Mouse (Mus musculus): Measurements from ENCODE around the gene Cacna1a. TPM values are rescaled to one million over a fixed set of nuclear protein-coding genes. Genes with fewer than 3 reads are reported as not detected.
A peak's percentile ranks its signal among the peaks of the same experiment; 100 is the strongest.

The Cacna1a gene
- polyA plus RNA-seq, 1 experiment from 2014 or later: 4.5 TPM

GRCm38 (mm10) chr8:84471271-84471995 is 83.2 kb downstream of the Cacna1a start:
- no peaks in the 10 kb centered on the region for H3K27me3 ChIP-seq (replicated peaks; ENCODE audit: control insufficient read depth, insufficient read depth, low read length)
- H3K4me3 ChIP-seq (ENCODE audit: low read depth, low read length): no peak overlapping the region
- H3K9me3 ChIP-seq (ENCODE audit: control insufficient read depth, low read length): no peaks in the 10 kb centered on the region
- 55% methylated on average over 9 of the region's 9 CpGs for WGBS
- peak; percentile 84 for DNase-seq (ENCODE audit: low spot score)
- H3K9ac ChIP-seq (ENCODE audit: low read depth, low read length): no peak overlapping the region
- no peak overlapping the region for H3K4me2 ChIP-seq (ENCODE audit: low read depth, low read length)
- no peaks in the 10 kb centered on the region for H3K4me1 ChIP-seq (ENCODE audit: control insufficient read depth, insufficient read depth, low read length)
- H3K27ac ChIP-seq (replicated peaks; ENCODE audit: low read depth, low read length): no peak overlapping the region
- H3K36me3 ChIP-seq (ENCODE audit: control insufficient read depth, insufficient read depth, low read length): no peaks in the 10 kb centered on the region
- ATAC-seq (ENCODE audit: low read depth): no peak

DNA sequence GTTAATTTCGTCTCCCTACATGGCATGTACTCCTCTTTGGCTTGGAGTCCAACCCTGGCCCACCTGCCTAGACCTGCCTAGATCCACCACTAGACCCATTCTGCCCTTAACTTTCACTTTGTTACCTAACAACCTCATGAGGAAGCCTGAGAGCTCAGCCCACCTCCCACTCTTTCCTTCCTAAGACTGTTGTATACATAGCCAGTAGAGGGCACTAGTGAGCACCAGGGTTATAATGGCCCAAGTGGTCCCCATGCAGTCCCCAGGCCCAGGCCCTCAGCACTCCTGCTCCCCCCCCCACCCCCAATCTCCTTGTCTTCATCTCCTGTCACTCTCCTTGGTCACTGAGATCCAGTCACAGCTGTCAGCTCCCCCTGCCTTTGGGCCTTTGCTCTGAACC is 86.2 kb downstream of the Cacna1a start:
- ATAC-seq (ENCODE audit: low read depth) (no peak), DNase-seq (ENCODE audit: low spot score) (no peak)
- Histone ChIP-seq H3K4me2 (ENCODE audit: low read depth, low read length) (no peak overlapping the region), H3K36me3 (ENCODE audit: control insufficient read depth, insufficient read depth, low read length) (no peaks in the 10 kb centered on the region), H3K27me3 (replicated peaks; ENCODE audit: control insufficient read depth, insufficient read depth, low read length) (no peaks in the 10 kb centered on the region), H3K9ac (ENCODE audit: low read depth, low read length) (no peak overlapping the region), H3K9me3 (ENCODE audit: control insufficient read depth, low read length) (no peaks in the 10 kb centered on the region), H3K27ac (replicated peaks; ENCODE audit: low read depth, low read length) (no peak overlapping the region), H3K4me3 (ENCODE audit: low read depth, low read length) (no peak overlapping the region), H3K4me1 (ENCODE audit: control insufficient read depth, insufficient read depth, low read length) (no peaks in the 10 kb centered on the region)
- WGBS: 78% methylated on average over 1 of the region's 1 CpGs

- 77% methylated on average over 3 of the region's 3 CpGs for WGBS
- DNase-seq (ENCODE audit: low spot score) (no peak), ATAC-seq (ENCODE audit: low read depth) (no peak)
- H3K4me3 ChIP-seq (ENCODE audit: low read depth, low read length): no peak overlapping the region
- H3K9me3 ChIP-seq (ENCODE audit: control insufficient read depth, low read length): no peaks in the 10 kb centered on the region
- no peak overlapping the region for H3K27ac ChIP-seq (replicated peaks; ENCODE audit: low read depth, low read length)
- H3K36me3 ChIP-seq (ENCODE audit: control insufficient read depth, insufficient read depth, low read length): no peaks in the 10 kb centered on the region
- no peaks in the 10 kb centered on the region for H3K4me1 ChIP-seq (ENCODE audit: control insufficient read depth, insufficient read depth, low read length)
- no peaks in the 10 kb centered on the region for H3K27me3 ChIP-seq (replicated peaks; ENCODE audit: control insufficient read depth, insufficient read depth, low read length)
- no peak overlapping the region for H3K4me2 ChIP-seq (ENCODE audit: low read depth, low read length)
- no peak overlapping the region for H3K9ac ChIP-seq (ENCODE audit: low read depth, low read length)
Observed at GRCm38 (mm10) chr8:84477341-84477740, 89.1 kb downstream of the Cacna1a start.

DNA sequence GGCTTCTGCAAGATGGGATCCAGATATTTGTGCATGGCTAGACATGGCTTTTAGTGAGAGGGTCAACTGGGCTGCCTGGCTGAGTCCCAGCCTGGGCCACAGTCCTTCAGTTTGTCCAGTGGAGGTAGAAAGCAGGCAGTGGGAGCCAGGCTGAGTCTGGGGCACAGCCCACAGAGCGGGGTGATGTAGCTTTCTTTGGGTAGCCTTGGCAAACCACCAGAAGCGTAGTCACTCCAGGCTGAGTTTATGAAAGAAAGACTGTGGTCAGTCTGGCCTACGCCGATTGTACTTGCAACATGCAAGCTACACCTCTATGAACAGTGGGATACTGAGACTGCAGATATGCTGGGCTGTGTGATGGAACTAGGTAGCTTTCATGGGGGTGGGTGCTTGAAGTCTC is 94.8 kb downstream of the Cacna1a start:
- no peak for ATAC-seq (ENCODE audit: low read depth)
- Histone ChIP-seq H3K4me3 (ENCODE audit: low read depth, low read length) (no peak overlapping the region), H3K9ac (ENCODE audit: low read depth, low read length) (no peak overlapping the region), H3K4me2 (ENCODE audit: low read depth, low read length) (no peak overlapping the region), H3K27me3 (replicated peaks; ENCODE audit: control insufficient read depth, insufficient read depth, low read length) (no peaks in the 10 kb centered on the region), H3K36me3 (ENCODE audit: control insufficient read depth, insufficient read depth, low read length) (no peaks in the 10 kb centered on the region), H3K27ac (replicated peaks; ENCODE audit: low read depth, low read length) (no peak overlapping the region), H3K4me1 (ENCODE audit: control insufficient read depth, insufficient read depth, low read length) (no peaks in the 10 kb centered on the region), H3K9me3 (ENCODE audit: control insufficient read depth, low read length) (no peaks in the 10 kb centered on the region)
- no peak for DNase-seq (ENCODE audit: low spot score)
- 86% methylated on average over 4 of the region's 4 CpGs for WGBS

GRCm38 (mm10) chr8:84485366-84485765 is 97.1 kb downstream of the Cacna1a start:
- Histone ChIP-seq H3K27ac (replicated peaks; ENCODE audit: low read depth, low read length) (no peak overlapping the region), H3K36me3 (ENCODE audit: control insufficient read depth, insufficient read depth, low read length) (no peaks in the 10 kb centered on the region), H3K4me1 (ENCODE audit: control insufficient read depth, insufficient read depth, low read length) (no peaks in the 10 kb centered on the region), H3K9me3 (ENCODE audit: control insufficient read depth, low read length) (no peaks in the 10 kb centered on the region), H3K9ac (ENCODE audit: low read depth, low read length) (no peak overlapping the region), H3K4me2 (ENCODE audit: low read depth, low read length) (no peak overlapping the region), H3K4me3 (ENCODE audit: low read depth, low read length) (no peak overlapping the region), H3K27me3 (replicated peaks; ENCODE audit: control insufficient read depth, insufficient read depth, low read length) (no peaks in the 10 kb centered on the region)
- WGBS: 81% methylated on average over 4 of the region's 4 CpGs
- DNase-seq (ENCODE audit: low spot score) (no peak), ATAC-seq (ENCODE audit: low read depth) (no peak)

DNA sequence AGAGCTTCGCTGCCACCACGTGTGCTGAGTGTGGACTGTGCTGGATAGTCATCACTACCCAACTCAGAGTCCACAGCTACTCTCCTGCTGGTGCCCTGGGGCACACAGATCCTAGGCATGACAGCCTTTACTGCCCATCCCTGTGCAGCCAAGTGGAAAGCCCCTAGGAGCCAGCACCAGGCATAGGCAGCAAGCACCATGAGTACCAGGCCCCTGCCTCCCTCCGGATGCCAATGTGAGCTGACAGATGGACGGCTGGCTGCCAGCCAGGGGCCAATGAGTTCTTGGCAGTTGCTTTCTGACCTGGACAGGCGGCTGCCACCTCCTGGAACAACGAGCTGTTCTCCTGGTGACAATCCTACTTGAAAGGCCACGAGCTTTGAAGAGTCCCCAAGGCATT is 97.6 kb downstream of the Cacna1a start:
- Histone ChIP-seq H3K27me3 (replicated peaks; ENCODE audit: control insufficient read depth, insufficient read depth, low read length) (no peaks in the 10 kb centered on the region), H3K9me3 (ENCODE audit: control insufficient read depth, low read length) (no peaks in the 10 kb centered on the region), H3K4me3 (ENCODE audit: low read depth, low read length) (no peak overlapping the region), H3K4me2 (ENCODE audit: low read depth, low read length) (no peak overlapping the region), H3K9ac (ENCODE audit: low read depth, low read length) (no peak overlapping the region), H3K27ac (replicated peaks; ENCODE audit: low read depth, low read length) (no peak overlapping the region), H3K36me3 (ENCODE audit: control insufficient read depth, insufficient read depth, low read length) (no peaks in the 10 kb centered on the region), H3K4me1 (ENCODE audit: control insufficient read depth, insufficient read depth, low read length) (no peaks in the 10 kb centered on the region)
- DNase-seq (ENCODE audit: low spot score): no peak
- no peak for ATAC-seq (ENCODE audit: low read depth)
- 66% methylated on average over 7 of the region's 7 CpGs for WGBS

GRCm38 (mm10) chr8:84489223-84489622 is 101.0 kb downstream of the Cacna1a start:
- Histone ChIP-seq H3K4me3 (ENCODE audit: low read depth, low read length) (no peak overlapping the region), H3K27me3 (replicated peaks; ENCODE audit: control insufficient read depth, insufficient read depth, low read length) (no peaks in the 10 kb centered on the region), H3K4me2 (ENCODE audit: low read depth, low read length) (no peak overlapping the region), H3K4me1 (ENCODE audit: control insufficient read depth, insufficient read depth, low read length) (no peaks in the 10 kb centered on the region), H3K9me3 (ENCODE audit: control insufficient read depth, low read length) (no peaks in the 10 kb centered on the region), H3K9ac (ENCODE audit: low read depth, low read length) (no peak overlapping the region), H3K27ac (replicated peaks; ENCODE audit: low read depth, low read length) (no peak overlapping the region), H3K36me3 (ENCODE audit: control insufficient read depth, insufficient read depth, low read length) (no peaks in the 10 kb centered on the region)
- ATAC-seq (ENCODE audit: low read depth) (no peak), DNase-seq (ENCODE audit: low spot score) (no peak)
- 62% methylated on average over 3 of the region's 3 CpGs for WGBS

DNA sequence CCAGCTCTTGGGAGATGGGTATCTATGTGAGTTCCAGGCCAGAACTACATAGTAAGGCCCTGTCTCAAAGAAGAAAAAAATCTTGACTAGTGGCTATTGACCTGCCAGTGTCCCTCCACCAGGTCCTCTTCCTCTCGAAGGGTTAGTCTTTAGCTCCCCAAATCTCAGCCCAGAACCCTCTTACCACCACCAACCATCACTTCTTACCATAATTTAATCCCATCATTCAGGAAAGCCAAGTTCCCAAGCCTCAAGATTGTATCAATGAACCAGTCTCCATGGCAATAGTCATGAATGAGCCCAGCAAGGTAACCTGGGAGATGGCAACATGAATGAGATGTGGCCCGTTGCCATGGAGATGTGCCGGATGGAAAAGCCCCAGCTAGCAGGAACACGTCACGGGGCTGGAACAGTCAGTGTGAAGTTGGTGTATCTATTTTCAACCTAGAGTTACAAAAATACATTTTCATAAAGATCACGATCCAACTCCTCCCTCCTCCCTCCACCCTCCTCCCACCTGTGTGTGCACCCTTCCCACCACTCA is 106.4 kb downstream of the Cacna1a start:
- DNase-seq (ENCODE audit: low spot score) (no peak), ATAC-seq (ENCODE audit: low read depth) (no peak)
- Histone ChIP-seq H3K27ac (replicated peaks; ENCODE audit: low read depth, low read length) (no peak overlapping the region), H3K9me3 (ENCODE audit: control insufficient read depth, low read length) (no peaks in the 10 kb centered on the region), H3K4me3 (ENCODE audit: low read depth, low read length) (no peak overlapping the region), H3K27me3 (replicated peaks; ENCODE audit: control insufficient read depth, insufficient read depth, low read length) (no peaks in the 10 kb centered on the region), H3K4me2 (ENCODE audit: low read depth, low read length) (no peak overlapping the region), H3K9ac (ENCODE audit: low read depth, low read length) (no peak overlapping the region), H3K36me3 (ENCODE audit: control insufficient read depth, insufficient read depth, low read length) (no peaks in the 10 kb centered on the region), H3K4me1 (ENCODE audit: control insufficient read depth, insufficient read depth, low read length) (no peaks in the 10 kb centered on the region)
- 75% methylated on average over 6 of the region's 6 CpGs for WGBS

DNA sequence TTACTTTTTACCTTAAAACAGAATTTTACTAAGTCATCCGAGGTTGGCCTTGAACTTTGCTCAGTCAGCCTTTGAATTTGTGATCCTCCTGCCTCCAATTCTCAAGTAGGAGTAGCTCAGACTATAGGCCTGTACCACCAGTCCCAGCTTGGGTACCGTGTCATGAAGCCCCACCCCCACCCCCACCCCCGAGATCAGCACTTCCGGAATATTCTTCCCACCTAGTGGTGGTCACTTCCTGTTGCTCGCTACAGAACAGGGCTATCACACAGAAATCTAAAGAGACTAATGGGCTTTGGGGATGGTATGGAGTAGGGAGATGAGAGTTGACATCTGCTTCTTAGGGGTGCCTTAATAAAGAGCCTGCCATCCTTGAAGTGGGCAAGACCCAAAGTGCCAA is 112.9 kb downstream of the Cacna1a start:
- Histone ChIP-seq H3K9ac (ENCODE audit: low read depth, low read length) (no peak overlapping the region), H3K4me1 (ENCODE audit: control insufficient read depth, insufficient read depth, low read length) (no peaks in the 10 kb centered on the region), H3K27me3 (replicated peaks; ENCODE audit: control insufficient read depth, insufficient read depth, low read length) (no peaks in the 10 kb centered on the region), H3K4me2 (ENCODE audit: low read depth, low read length) (no peak overlapping the region), H3K27ac (replicated peaks; ENCODE audit: low read depth, low read length) (no peak overlapping the region), H3K4me3 (ENCODE audit: low read depth, low read length) (no peak overlapping the region), H3K9me3 (ENCODE audit: control insufficient read depth, low read length) (no peaks in the 10 kb centered on the region), H3K36me3 (ENCODE audit: control insufficient read depth, insufficient read depth, low read length) (no peaks in the 10 kb centered on the region)
- no peak for DNase-seq (ENCODE audit: low spot score)
- WGBS: 65% methylated on average over 5 of the region's 5 CpGs
- ATAC-seq (ENCODE audit: low read depth): no peak
